Mouse (Mus musculus) limb, embryonic 11.5 days (tissue): ENCODE measurements at regions not wholly inside any gene's neighbourhood (a gene's known extent, or its start where the extent isn't known, plus 50 kb on each side); places are given as distances from the start of the nearest gene placed in this dataset.

ENCODE experiments used
- ATAC-seq: fragments of 200-750 bp; cut with Nextera tagmentation; 2 replicates; pipeline ENCODE4 v1.8.0; 2017; ENCODE audit warnings: low read depth; ENCODE audit not compliant: insufficient number of reproducible peaks, low FRiP score, low TSS enrichment
- DNase-seq: peaks from one replicate; pipeline ENCODE4 v3.0.0-alpha.2; 2015; ENCODE audit warnings: low spot score
- H3K27ac ChIP-seq: fragments of 300-500 bp; sonication (generic); replicated peaks from 2 replicates; pipeline ENCODE4 v1.5.1; 2014; ENCODE audit warnings: low read depth, mild to moderate bottlenecking, low read length
- H3K27me3 ChIP-seq: fragments of 300-500 bp; sonication (generic); 2 replicates; pipeline ENCODE4 v1.6.1; 2014; ENCODE audit warnings: mild to moderate bottlenecking, low read length, mixed read lengths; ENCODE audit not compliant: control insufficient read depth, insufficient read depth
- H3K36me3 ChIP-seq: fragments of 300-500 bp; sonication (generic); 2 replicates; pipeline ENCODE4 v1.6.1; 2014; ENCODE audit warnings: mild to moderate bottlenecking, low read length, moderate library complexity, mixed read lengths; ENCODE audit not compliant: control insufficient read depth, insufficient read depth
- H3K4me1 ChIP-seq: fragments of 300-500 bp; sonication (generic); 2 replicates; pipeline ENCODE4 v1.6.1; 2014; ENCODE audit warnings: low read length, mixed read lengths; ENCODE audit not compliant: control insufficient read depth, insufficient read depth
- H3K4me2 ChIP-seq: fragments of 300-500 bp; sonication (generic); 2 replicates; pipeline ENCODE4 v1.6.1; 2014; ENCODE audit warnings: low read depth, mild to moderate bottlenecking, moderate library complexity; ENCODE audit not compliant: severe bottlenecking
- H3K4me3 ChIP-seq: fragments of 300-500 bp; sonication (generic); 2 replicates; pipeline ENCODE4 v1.5.1; 2014; ENCODE audit warnings: low read depth, low read length
- H3K9ac ChIP-seq: fragments of 300-500 bp; sonication (generic); 2 replicates; pipeline ENCODE4 v1.6.1; 2014; ENCODE audit warnings: mild to moderate bottlenecking, low read length
- H3K9me3 ChIP-seq: fragments of 300-500 bp; sonication (generic); 2 replicates; pipeline ENCODE4 v1.6.1; 2016; ENCODE audit warnings: low read length; ENCODE audit not compliant: control insufficient read depth
- WGBS: fragments of 180-500 bp; shearing (Covaris S2); extraction: QIAGEN DNeasy Blood & Tissue Kit; methylation state at CpG from one replicate; pipeline ENCODE4 v1.1.7; 2014; 5-methylcytosine and 5-hydroxymethylcytosine counted together

DNA sequence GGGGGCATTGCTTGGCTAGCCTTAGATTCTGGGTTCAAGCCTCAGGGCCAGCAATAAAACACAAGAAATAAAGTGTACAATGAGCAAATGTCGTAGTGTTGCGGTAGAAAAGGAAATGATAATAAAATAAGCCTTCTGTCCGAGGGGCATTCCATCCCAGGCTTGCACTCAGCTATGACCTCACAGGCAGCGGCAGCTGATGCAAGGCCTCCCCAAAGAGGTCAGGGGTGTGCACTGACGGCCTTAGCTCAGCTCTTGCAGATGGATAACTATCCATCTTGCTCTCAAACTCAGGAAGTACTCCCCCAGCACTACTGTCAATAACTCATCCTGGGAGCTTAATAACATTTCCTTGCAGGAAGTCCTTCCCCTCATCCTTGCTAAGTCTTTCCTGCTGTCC is 314.4 kb upstream of the Tbx3 start:
- ATAC-seq (no peak), DNase-seq (no peak)
- H3K36me3 ChIP-seq = no peaks in the 10 kb centered on the region
- 45% methylated on average over 5 of the region's 5 CpGs for WGBS
- H3K4me3 ChIP-seq = no peak overlapping the region
- no peak overlapping the region for H3K27ac ChIP-seq
- H3K4me2 ChIP-seq = no peak overlapping the region
- H3K4me1 ChIP-seq = no peaks in the 10 kb centered on the region
- H3K27me3 ChIP-seq = peaks cover 2% of the 10 kb centered on the region; the same call in 1 of the 2 replicates
- H3K9me3 ChIP-seq = no peaks in the 10 kb centered on the region
- no peak overlapping the region for H3K9ac ChIP-seq

DNA sequence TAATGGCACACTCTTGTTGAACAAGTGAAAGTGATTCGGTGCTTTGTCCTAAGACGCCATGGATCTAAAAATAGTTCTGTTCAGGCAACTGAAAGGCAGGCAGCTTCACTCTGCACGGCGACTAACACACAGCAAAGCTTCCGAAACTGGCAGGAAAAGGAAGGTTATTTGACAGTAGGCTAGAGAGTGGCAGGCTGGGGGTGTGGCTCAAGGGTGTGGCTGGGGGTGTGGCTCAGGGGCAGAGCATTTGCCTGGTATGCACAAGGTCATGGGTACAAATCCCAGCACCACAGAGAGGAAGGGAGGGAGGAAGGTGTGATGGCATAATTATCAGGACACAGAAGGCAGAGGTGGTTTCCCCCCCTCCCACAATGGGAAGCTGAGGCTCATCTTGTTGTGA is 310.8 kb upstream of the Tbx3 start:
- 55% methylated on average over 5 of the region's 5 CpGs for WGBS
- Histone ChIP-seq H3K4me1 (no peaks in the 10 kb centered on the region), H3K27ac (no peak overlapping the region), H3K9me3 (no peaks in the 10 kb centered on the region), H3K27me3 (peaks cover 9% of the 10 kb centered on the region; the same call in 1 of the 2 replicates), H3K36me3 (no peaks in the 10 kb centered on the region), H3K4me3 (no peak overlapping the region), H3K9ac (no peak overlapping the region), H3K4me2 (no peak overlapping the region)
- no peak for ATAC-seq
- no peak for DNase-seq

DNA sequence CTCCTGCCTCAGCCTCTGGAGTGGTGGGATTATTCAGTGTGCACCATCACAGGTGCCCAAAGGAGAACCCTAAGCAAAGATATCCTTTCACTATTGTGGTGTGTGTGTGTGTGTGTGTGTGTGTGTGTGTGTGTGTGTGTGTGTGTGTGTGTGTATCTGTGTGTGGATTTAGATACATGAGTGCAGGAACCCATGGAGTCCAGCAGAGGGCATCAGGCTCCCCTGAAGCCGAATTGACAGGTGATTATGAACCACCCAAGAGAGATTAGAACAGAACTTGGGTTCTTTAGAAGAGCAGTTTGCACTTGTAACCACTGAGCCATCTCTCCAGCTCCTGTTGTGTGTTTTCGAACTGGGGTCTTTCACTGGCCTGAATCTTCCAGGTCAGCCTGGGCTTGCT is 310.1 kb upstream of the Tbx3 start:
- Histone ChIP-seq H3K27ac (no peak overlapping the region), H3K4me1 (no peaks in the 10 kb centered on the region), H3K9me3 (no peaks in the 10 kb centered on the region), H3K4me2 (no peak overlapping the region), H3K27me3 (0 out of 2 replicates have a peak, but pooled peaks cover 6% of the 10 kb centered on the region), H3K4me3 (no peak overlapping the region), H3K9ac (no peak overlapping the region), H3K36me3 (no peaks in the 10 kb centered on the region)
- ATAC-seq = no peak
- DNase-seq = no peak
- 88% methylated on average over 2 of the region's 2 CpGs for WGBS

DNA sequence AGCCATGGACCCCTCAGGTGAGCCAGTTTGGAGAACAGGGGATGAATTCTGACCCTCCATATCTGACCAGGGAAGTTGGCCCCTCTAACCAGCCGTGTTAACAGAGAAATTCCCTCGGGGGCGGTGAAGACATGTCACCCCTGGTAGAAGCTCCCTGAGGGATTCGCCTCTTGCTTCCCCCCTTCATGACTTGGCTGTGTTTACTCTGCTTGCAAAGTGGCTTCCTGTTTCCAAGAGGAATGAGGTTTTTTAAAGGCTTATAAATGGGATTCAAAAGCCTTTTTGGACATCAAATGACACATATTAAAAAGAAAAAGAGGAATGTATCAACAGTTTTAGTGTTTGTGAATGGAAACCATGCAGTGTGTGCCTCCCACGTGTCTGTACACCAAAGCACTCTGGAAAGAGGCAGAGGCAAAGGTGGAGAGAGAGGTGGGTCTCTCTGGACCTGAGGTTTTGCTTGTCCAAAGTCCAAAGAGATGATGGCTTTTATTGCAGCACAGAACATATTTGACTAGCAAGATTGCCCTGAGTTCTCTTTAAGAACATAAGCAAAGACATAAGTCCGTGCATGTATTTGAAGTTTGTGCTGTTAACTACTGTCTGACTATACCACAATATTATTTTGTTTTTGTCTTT is 308.9 kb upstream of the Tbx3 start:
- no peak for DNase-seq
- no peak for ATAC-seq
- no peak overlapping the region for H3K4me3 ChIP-seq
- 0 out of 2 replicates have a peak, but pooled peaks cover 6% of the 10 kb centered on the region for H3K27me3 ChIP-seq
- no peaks in the 10 kb centered on the region for H3K9me3 ChIP-seq
- H3K4me2 ChIP-seq = no peak overlapping the region
- WGBS = 77% methylated on average over 6 of the region's 6 CpGs
- no peak overlapping the region for H3K9ac ChIP-seq
- H3K4me1 ChIP-seq = no peaks in the 10 kb centered on the region
- no peak overlapping the region for H3K27ac ChIP-seq
- no peaks in the 10 kb centered on the region for H3K36me3 ChIP-seq

DNA sequence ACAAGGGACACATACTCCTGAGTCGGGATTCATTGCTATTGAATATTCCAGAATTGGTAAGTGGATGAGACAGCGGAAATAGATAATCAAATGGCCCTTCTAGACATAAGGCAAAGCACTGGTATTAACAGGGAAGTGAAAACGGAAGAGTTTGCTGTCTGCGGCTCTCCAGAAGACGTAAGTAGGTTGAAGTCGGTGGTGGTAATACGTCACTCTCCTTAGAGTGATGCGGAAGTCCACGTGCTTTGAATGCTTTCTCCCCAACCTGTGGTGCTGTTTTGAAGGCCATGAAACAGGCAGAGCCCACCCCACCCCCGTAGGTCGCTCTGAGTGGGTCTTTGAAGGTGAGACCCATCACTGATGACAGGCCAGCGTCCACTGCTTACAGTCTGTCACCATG is 308.0 kb upstream of the Tbx3 start:
- Histone ChIP-seq H3K27me3 (0 out of 2 replicates have a peak, but pooled peaks cover 6% of the 10 kb centered on the region), H3K4me1 (no peaks in the 10 kb centered on the region), H3K9me3 (no peaks in the 10 kb centered on the region), H3K9ac (no peak overlapping the region), H3K36me3 (no peaks in the 10 kb centered on the region), H3K4me3 (no peak overlapping the region), H3K27ac (no peak overlapping the region), H3K4me2 (no peak overlapping the region)
- DNase-seq = no peak
- WGBS = 76% methylated on average over 12 of the region's 12 CpGs
- ATAC-seq = no peak

DNA sequence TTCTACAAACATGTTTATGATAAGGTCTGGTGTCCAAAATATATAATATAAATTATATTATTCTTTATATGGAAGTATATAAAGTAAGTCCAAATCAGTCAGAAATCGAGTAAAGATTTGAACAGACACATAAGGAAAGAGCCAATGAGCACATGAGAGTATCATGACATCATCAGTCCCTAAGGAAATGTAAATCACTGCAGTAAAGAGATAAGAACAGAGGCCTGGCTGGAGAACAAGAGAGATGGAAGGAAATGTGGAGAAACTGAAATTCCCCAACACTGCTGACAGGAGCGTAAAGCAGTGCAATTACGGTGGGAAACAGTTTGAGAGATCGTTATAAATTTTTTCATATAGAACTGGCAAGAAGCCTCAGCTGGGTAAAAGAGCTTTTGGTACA is 306.2 kb upstream of the Tbx3 start:
- Histone ChIP-seq H3K4me1 (no peaks in the 10 kb centered on the region), H3K27me3 (0 out of 2 replicates have a peak, but pooled peaks cover 6% of the 10 kb centered on the region), H3K9me3 (no peaks in the 10 kb centered on the region), H3K36me3 (no peaks in the 10 kb centered on the region), H3K9ac (no peak overlapping the region), H3K27ac (no peak overlapping the region), H3K4me2 (no peak overlapping the region), H3K4me3 (no peak overlapping the region)
- WGBS = 67% methylated on average over 4 of the region's 4 CpGs
- ATAC-seq (no peak), DNase-seq (no peak)

DNA sequence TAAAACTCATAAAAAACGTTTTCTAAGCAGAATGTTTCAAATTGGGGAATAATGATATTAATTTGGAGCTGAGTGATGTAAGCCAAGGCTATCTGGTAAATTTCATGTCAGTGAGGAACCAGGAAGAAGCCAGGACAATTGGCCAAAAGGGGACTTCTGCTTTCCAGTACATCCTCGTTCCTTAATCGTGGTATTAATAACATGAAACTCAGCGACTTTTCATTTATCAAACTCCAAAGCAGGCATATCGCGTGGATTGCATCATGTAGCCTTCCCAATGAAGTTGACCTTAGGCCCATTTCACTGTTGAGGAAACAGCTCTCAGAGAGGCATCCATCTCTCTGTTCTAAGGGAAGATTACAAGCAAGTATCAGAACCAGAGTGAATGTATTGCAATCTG is 305.3 kb upstream of the Tbx3 start:
- no peak overlapping the region for H3K27ac ChIP-seq
- no peaks in the 10 kb centered on the region for H3K9me3 ChIP-seq
- H3K36me3 ChIP-seq = no peaks in the 10 kb centered on the region
- H3K9ac ChIP-seq = no peak overlapping the region
- no peak overlapping the region for H3K4me2 ChIP-seq
- DNase-seq = no peak
- WGBS = 82% methylated on average over 6 of the region's 6 CpGs
- H3K27me3 ChIP-seq = 0 out of 2 replicates have a peak, but pooled peaks cover 6% of the 10 kb centered on the region
- H3K4me3 ChIP-seq = no peak overlapping the region
- no peak for ATAC-seq
- no peaks in the 10 kb centered on the region for H3K4me1 ChIP-seq

DNA sequence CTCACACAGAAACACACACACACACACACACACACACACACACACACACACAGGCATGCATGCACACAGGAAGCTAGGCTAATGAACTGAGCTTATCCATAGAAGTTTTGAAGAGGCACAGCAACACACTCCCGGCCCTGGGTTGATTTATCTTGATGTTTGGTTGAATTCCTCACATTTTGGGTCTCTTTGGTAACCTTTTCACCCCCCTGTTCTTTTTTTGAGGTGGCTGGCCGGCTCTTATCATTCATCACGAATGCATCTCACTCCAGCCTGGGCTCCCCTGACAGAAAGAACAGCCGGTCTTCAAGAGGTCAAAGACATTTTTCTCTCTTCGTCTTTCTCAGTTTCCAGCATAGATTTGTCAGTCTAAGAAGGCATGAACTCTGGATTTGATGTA is 304.2 kb upstream of the Tbx3 start:
- H3K4me1 ChIP-seq = no peaks in the 10 kb centered on the region
- H3K4me2 ChIP-seq = no peak overlapping the region
- no peaks in the 10 kb centered on the region for H3K36me3 ChIP-seq
- ATAC-seq (no peak), DNase-seq (no peak)
- WGBS = 28% methylated on average over 5 of the region's 5 CpGs
- H3K27me3 ChIP-seq = 0 out of 2 replicates have a peak, but pooled peaks cover 6% of the 10 kb centered on the region
- no peak overlapping the region for H3K9ac ChIP-seq
- H3K4me3 ChIP-seq = no peak overlapping the region
- H3K9me3 ChIP-seq = no peaks in the 10 kb centered on the region
- H3K27ac ChIP-seq = no peak overlapping the region

DNA sequence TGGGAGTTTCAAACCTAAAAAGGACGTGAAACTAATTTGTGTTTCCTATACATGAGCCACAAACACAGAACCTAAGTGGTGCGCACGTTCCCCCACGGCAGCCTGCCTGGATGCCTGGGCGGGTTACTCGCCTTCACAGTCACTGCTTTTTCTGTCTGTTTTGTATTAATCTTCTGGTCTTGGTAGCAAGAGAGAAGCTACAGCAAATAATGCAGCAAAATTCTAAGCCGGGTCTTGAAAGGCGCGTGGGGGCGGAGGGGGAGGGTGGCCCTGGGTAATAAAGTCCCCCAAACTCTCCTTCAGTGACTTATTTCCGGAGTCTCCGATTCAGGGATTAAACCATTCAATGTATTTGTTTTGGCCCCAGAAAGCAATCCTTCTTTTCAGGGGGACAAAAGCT is 300.0 kb upstream of the Tbx3 start:
- ATAC-seq = no peak
- Histone ChIP-seq H3K4me3 (no peak overlapping the region), H3K36me3 (no peaks in the 10 kb centered on the region), H3K9me3 (no peaks in the 10 kb centered on the region), H3K27ac (no peak overlapping the region), H3K9ac (no peak overlapping the region), H3K27me3 (no peaks in the 10 kb centered on the region), H3K4me1 (no peaks in the 10 kb centered on the region), H3K4me2 (no peak overlapping the region)
- WGBS = 77% methylated on average over 12 of the region's 12 CpGs
- DNase-seq = no peak
